Mouse (Mus musculus): ENCODE data around the gene Atp6ap2. TPM values are rescaled to one million over a fixed set of nuclear protein-coding genes. Genes with fewer than 3 reads are reported as not detected.

The Atp6ap2 gene
- polyA plus RNA-seq, 1 experiment, result 6.9 TPM

- TF ChIP-seq POLR2A (IDR thresholded peaks at IDR 0.05; ENCODE audit: low read depth, low read length) (no peak), CTCF (IDR thresholded peaks at IDR 0.05; ENCODE audit: extremely low read depth, insufficient read depth, insufficient read length, insufficient replicate concordance) (no peak)
- Histone ChIP-seq H3K27ac (ENCODE audit: insufficient read depth, low read length) (no peak overlapping the region), H3K27me3 (ENCODE audit: control insufficient read depth, insufficient read depth, low read length) (no peaks in the 10 kb centered on the region), H3K36me3 (ENCODE audit: control insufficient read depth, insufficient read depth, low read length) (no peaks in the 10 kb centered on the region), H3K4me1 (ENCODE audit: control insufficient read depth, insufficient read depth, insufficient read length) (no peaks in the 10 kb centered on the region), H3K4me3 (ENCODE audit: extremely low read depth, insufficient read depth, insufficient read length) (no peak overlapping the region)
- DNase-seq (ENCODE audit: low read depth in 1 of 2, low spot score in 2 of 2), result no peak
- WGBS, result 78% methylated on average over 4 of the region's 4 CpGs
These were observed 37.5 kb downstream of the Atp6ap2 start for GRCm38 (mm10) chrX:12625131-12625530.

- H3K27me3 ChIP-seq (ENCODE audit: control insufficient read depth, insufficient read depth, low read length), result no peaks in the 10 kb centered on the region
- no peak overlapping the region for H3K4me3 ChIP-seq (ENCODE audit: extremely low read depth, insufficient read depth, insufficient read length)
- 76% methylated on average over 2 of the region's 2 CpGs for WGBS
- H3K27ac ChIP-seq (ENCODE audit: insufficient read depth, low read length), result no peak overlapping the region
- no peak for DNase-seq (ENCODE audit: low read depth in 1 of 2, low spot score in 2 of 2)
- TF ChIP-seq POLR2A (IDR thresholded peaks at IDR 0.05; ENCODE audit: low read depth, low read length), result no peak
- TF ChIP-seq CTCF (IDR thresholded peaks at IDR 0.05; ENCODE audit: extremely low read depth, insufficient read depth, insufficient read length, insufficient replicate concordance), result no peak
- no peaks in the 10 kb centered on the region for H3K36me3 ChIP-seq (ENCODE audit: control insufficient read depth, insufficient read depth, low read length)
- no peaks in the 10 kb centered on the region for H3K4me1 ChIP-seq (ENCODE audit: control insufficient read depth, insufficient read depth, insufficient read length)
These were observed 57.4 kb downstream of the Atp6ap2 start for GRCm38 (mm10) chrX:12644976-12645375.

- no peaks in the 10 kb centered on the region for H3K36me3 ChIP-seq (ENCODE audit: control insufficient read depth, insufficient read depth, low read length)
- no peaks in the 10 kb centered on the region for H3K4me1 ChIP-seq (ENCODE audit: control insufficient read depth, insufficient read depth, insufficient read length)
- no peaks in the 10 kb centered on the region for H3K27me3 ChIP-seq (ENCODE audit: control insufficient read depth, insufficient read depth, low read length)
- no peak for DNase-seq (ENCODE audit: low read depth in 1 of 2, low spot score in 2 of 2)
- no peak overlapping the region for H3K4me3 ChIP-seq (ENCODE audit: extremely low read depth, insufficient read depth, insufficient read length)
- H3K27ac ChIP-seq (ENCODE audit: insufficient read depth, low read length), result no peak overlapping the region
- TF ChIP-seq CTCF (IDR thresholded peaks at IDR 0.05; ENCODE audit: extremely low read depth, insufficient read depth, insufficient read length, insufficient replicate concordance) (no peak), POLR2A (IDR thresholded peaks at IDR 0.05; ENCODE audit: low read depth, low read length) (no peak)
- WGBS, result 64% methylated on average over 12 of the region's 12 CpGs
These were observed 58.1 kb downstream of the Atp6ap2 start for GRCm38 (mm10) chrX:12645531-12646304.

- WGBS, result 93% methylated on average over 16 of the region's 16 CpGs
- TF ChIP-seq POLR2A (IDR thresholded peaks at IDR 0.05; ENCODE audit: low read depth, low read length) (no peak), CTCF (IDR thresholded peaks at IDR 0.05; ENCODE audit: extremely low read depth, insufficient read depth, insufficient read length, insufficient replicate concordance) (no peak)
These were observed 64.3 kb downstream of the Atp6ap2 start for GRCm38 (mm10) chrX:12651906-12652305.

GRCm38 (mm10) chrX:12653879-12654278 is 66.3 kb downstream of the Atp6ap2 start:
- H3K27ac ChIP-seq (ENCODE audit: insufficient read depth, low read length), result no peak overlapping the region
- 60% methylated on average over 2 of the region's 2 CpGs for WGBS
- TF ChIP-seq CTCF (IDR thresholded peaks at IDR 0.05; ENCODE audit: extremely low read depth, insufficient read depth, insufficient read length, insufficient replicate concordance) (no peak), POLR2A (IDR thresholded peaks at IDR 0.05; ENCODE audit: low read depth, low read length) (no peak)
- no peaks in the 10 kb centered on the region for H3K27me3 ChIP-seq (ENCODE audit: control insufficient read depth, insufficient read depth, low read length)
- peaks cover 4% of the 10 kb centered on the region for H3K36me3 ChIP-seq (ENCODE audit: control insufficient read depth, insufficient read depth, low read length)
- H3K4me1 ChIP-seq (ENCODE audit: control insufficient read depth, insufficient read depth, insufficient read length), result no peaks in the 10 kb centered on the region
- DNase-seq (ENCODE audit: low read depth in 1 of 2, low spot score in 2 of 2), result no peak
- H3K4me3 ChIP-seq (ENCODE audit: extremely low read depth, insufficient read depth, insufficient read length), result no peak overlapping the region

More at GRCm38 (mm10) chrX:12651906-12652305, 64.3 kb downstream of the Atp6ap2 start:
- no peaks in the 10 kb centered on the region for H3K27me3 ChIP-seq (ENCODE audit: control insufficient read depth, insufficient read depth, low read length)
- no peak overlapping the region for H3K27ac ChIP-seq (ENCODE audit: insufficient read depth, low read length)
- no peak overlapping the region for H3K4me3 ChIP-seq (ENCODE audit: extremely low read depth, insufficient read depth, insufficient read length)
- no peak for DNase-seq (ENCODE audit: low read depth in 1 of 2, low spot score in 2 of 2)
- H3K4me1 ChIP-seq (ENCODE audit: control insufficient read depth, insufficient read depth, insufficient read length), result no peaks in the 10 kb centered on the region
- H3K36me3 ChIP-seq (ENCODE audit: control insufficient read depth, insufficient read depth, low read length), result peaks cover 1% of the 10 kb centered on the region; the same call in 1 of the 2 replicates

Other genes with a start within 250 kb of the Atp6ap2 start
- gene 1810030O07Rik, start 85.9 kb downstream of the Atp6ap2 start, polyA plus RNA-seq (2012; rRNA removed), result 8.7 and 11.0 TPM in 2 replicates
- 9.5 and 12.4 TPM in 2 replicates for gene Med14, start 174.3 kb downstream of the Atp6ap2 start, polyA plus RNA-seq (2012; rRNA removed)

Data from spleen, adult 2 months (tissue).